Mouse (Mus musculus) hindbrain, embryonic 10.5 days (tissue): ENCODE measurements around the gene Slc11a2. TPM values are rescaled to one million over a fixed set of nuclear protein-coding genes. Genes with fewer than 3 reads are reported as not detected.
"Not testable (repeated sequence)": the region's sequence is repeated elsewhere in the genome, so short reads cannot be mapped to it uniquely, and the experiment has no call there.

Experiments used
- DNase-seq: peaks from one replicate; pipeline ENCODE4 v3.0.0-alpha.2; 2017; ENCODE audit warnings: low spot score
- H3K27ac ChIP-seq: fragments of 300-500 bp; sonication (generic); 2 replicates; pipeline ENCODE4 v1.5.1; 2016; ENCODE audit warnings: mild to moderate bottlenecking, moderate library complexity
- H3K27me3 ChIP-seq: fragments of 300-500 bp; sonication (generic); 2 replicates; pipeline ENCODE4 v1.6.1; 2016; ENCODE audit warnings: mild to moderate bottlenecking; ENCODE audit not compliant: poor library complexity, insufficient read depth, severe bottlenecking
- H3K36me3 ChIP-seq: fragments of 300-500 bp; sonication (generic); 2 replicates; pipeline ENCODE4 v1.6.1; 2016; ENCODE audit warnings: mild to moderate bottlenecking, moderate library complexity
- H3K4me1 ChIP-seq: fragments of 300-500 bp; sonication (generic); replicated peaks from 2 replicates; pipeline ENCODE4 v1.6.1; 2016; ENCODE audit warnings: mild to moderate bottlenecking
- H3K4me3 ChIP-seq: fragments of 300-500 bp; sonication (generic); 2 replicates; pipeline ENCODE4 v1.5.1; 2016; ENCODE audit warnings: mild to moderate bottlenecking, moderate library complexity
- H3K9me3 ChIP-seq: fragments of 300-500 bp; sonication (generic); 2 replicates; pipeline ENCODE4 v1.6.1; 2016; ENCODE audit warnings: mild to moderate bottlenecking, moderate library complexity
- WGBS: fragments of 180-500 bp; shearing (Covaris S2); methylation state at CpG from one replicate; pipeline ENCODE4 v1.1.7; 2016; 5-methylcytosine and 5-hydroxymethylcytosine counted together
- polyA plus RNA-seq: library from polyadenylated mRNA; unstranded; fragments of >200 nt; fragmentation: Nextera tagmentation; extraction: Ambion mirVana; gene quantifications from 2 replicates; pipeline ENCODE4 v1.2.1, GENCODE M21; 2016

The Slc11a2 gene
- polyA plus RNA-seq, 1 experiment from 2014 or later: 25.1 TPM

GRCm38 (mm10) chr15:100428296-100428905, 3.5 kb upstream of the Slc11a2 start:
- Histone ChIP-seq H3K27ac (no peak overlapping the region), H3K36me3 (no peaks in the 10 kb centered on the region), H3K27me3 (peaks cover 30% of the 10 kb centered on the region), H3K9me3 (no peaks in the 10 kb centered on the region), H3K4me3 (no peak overlapping the region), H3K4me1 (peaks cover 12% of the 10 kb centered on the region; the same call in 1 of the 2 replicates)
- 85% methylated on average over 13 of the region's 13 CpGs for WGBS
- DNase-seq: no peak

DNA sequence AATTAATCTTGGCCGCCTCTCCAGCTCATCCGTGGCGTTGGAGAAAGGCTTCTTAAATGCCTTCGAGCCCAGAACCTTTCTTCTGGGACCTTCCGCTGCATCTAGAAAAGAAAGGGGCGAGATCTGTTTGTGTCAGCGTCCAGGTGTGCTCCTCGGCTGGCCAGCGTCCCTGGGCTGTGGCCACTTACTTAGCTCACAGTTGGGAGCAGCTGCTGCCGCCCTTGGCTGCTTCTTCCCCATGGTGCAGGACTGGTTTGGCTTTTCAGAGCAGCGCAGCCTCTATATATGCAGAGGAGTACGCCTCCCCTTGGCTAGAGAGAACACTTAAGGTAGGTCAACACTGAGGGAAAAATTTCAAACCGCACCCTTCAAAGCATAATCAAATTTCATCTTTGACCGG, 956 bp downstream of the Slc11a2 start:
- WGBS: 5% methylated on average over 14 of the region's 14 CpGs
- peaks cover 32% of the 10 kb centered on the region for H3K27me3 ChIP-seq
- no peak overlapping the region for H3K27ac ChIP-seq
- peak; percentile 24 for DNase-seq
- peaks cover 48% of the 10 kb centered on the region for H3K4me1 ChIP-seq
- peak overlapping the region; percentile 90 for H3K4me3 ChIP-seq
- no peaks in the 10 kb centered on the region for H3K36me3 ChIP-seq
- no peaks in the 10 kb centered on the region for H3K9me3 ChIP-seq

GRCm38 (mm10) chr15:100422899-100423860, 1.7 kb downstream of the Slc11a2 start:
- Histone ChIP-seq H3K4me1 (peaks cover 49% of the 10 kb centered on the region), H3K27me3 (peaks cover 32% of the 10 kb centered on the region), H3K36me3 (no peaks in the 10 kb centered on the region), H3K9me3 (no peaks in the 10 kb centered on the region), H3K4me3 (peak overlapping the region; percentile 90), H3K27ac (peak overlapping the region; percentile 92)
- DNase-seq: peak; percentile 97
- WGBS: under 1% methylated on average over 65 of the region's 65 CpGs

- H3K4me1 ChIP-seq: peaks cover 51% of the 10 kb centered on the region
These were observed 2.4 kb downstream of the Slc11a2 start for GRCm38 (mm10) chr15:100422476-100422875.

GRCm38 (mm10) chr15:100421758-100422197, 3.1 kb downstream of the Slc11a2 start, which contains the start of gene Gm5475:
TSS of gene Gm5475 (plus strand) at chr15:100422147.
- Histone ChIP-seq H3K27ac (peak within 1 kb of the TSS; percentile 92), H3K27me3 (peaks cover 32% of the 10 kb centered on the region), H3K4me1 (peaks cover 51% of the 10 kb centered on the region), H3K4me3 (peak within 1 kb of the TSS; percentile 90)
- H3K9me3 ChIP-seq, DNase-seq, H3K36me3 ChIP-seq: not testable (repeated sequence)
- 35% methylated on average over 3 of the region's 3 CpGs for WGBS

More at GRCm38 (mm10) chr15:100422476-100422875, 2.4 kb downstream of the Slc11a2 start:
- Histone ChIP-seq H3K27me3 (peaks cover 32% of the 10 kb centered on the region), H3K4me3 (peak overlapping the region; percentile 90), H3K9me3 (no peaks in the 10 kb centered on the region), H3K27ac (peak overlapping the region; percentile 92), H3K36me3 (no peaks in the 10 kb centered on the region)
- WGBS: under 1% methylated on average over 44 of the region's 44 CpGs
- no peak for DNase-seq

DNA sequence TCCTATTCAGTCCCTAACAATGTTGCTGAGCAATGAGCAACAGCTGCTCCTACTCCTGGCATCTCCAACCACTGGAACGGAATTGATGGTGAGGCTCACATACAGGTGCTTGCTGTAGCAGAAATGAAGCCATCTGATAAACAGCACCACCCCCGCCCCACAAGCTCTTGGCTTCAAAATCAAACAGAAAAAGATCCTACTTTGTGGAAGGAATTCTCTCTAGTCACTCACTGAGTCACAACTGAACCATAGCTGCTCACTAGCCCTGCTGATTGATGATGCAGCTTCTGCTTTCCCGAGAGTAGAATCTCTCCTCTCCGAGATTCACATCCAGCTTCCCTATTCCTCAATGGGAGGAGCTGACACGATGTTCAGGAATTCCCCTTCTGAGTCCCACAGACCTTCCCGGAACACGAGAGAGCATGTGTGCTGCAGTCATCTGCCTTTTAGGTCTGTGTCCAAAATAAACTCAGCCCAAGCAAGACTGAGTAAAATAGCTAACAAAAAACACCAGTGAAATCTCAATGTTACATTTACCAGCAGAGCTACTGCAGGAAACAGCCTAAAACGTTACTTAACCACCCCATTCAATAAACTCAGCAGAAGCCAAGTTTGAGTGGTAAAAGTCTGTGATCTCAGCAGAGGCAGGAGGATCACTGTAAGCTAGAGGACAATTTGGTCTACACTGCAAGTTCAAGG, 3.7 kb downstream of the Slc11a2 start:
- H3K27ac ChIP-seq: no peak overlapping the region
- WGBS: 50% methylated on average over 8 of the region's 8 CpGs
- H3K4me1 ChIP-seq: peaks cover 51% of the 10 kb centered on the region
- no peak for DNase-seq
- H3K9me3 ChIP-seq: no peaks in the 10 kb centered on the region
- H3K27me3 ChIP-seq: peaks cover 31% of the 10 kb centered on the region
- peak overlapping the region; percentile 90 for H3K4me3 ChIP-seq
- no peaks in the 10 kb centered on the region for H3K36me3 ChIP-seq

DNA sequence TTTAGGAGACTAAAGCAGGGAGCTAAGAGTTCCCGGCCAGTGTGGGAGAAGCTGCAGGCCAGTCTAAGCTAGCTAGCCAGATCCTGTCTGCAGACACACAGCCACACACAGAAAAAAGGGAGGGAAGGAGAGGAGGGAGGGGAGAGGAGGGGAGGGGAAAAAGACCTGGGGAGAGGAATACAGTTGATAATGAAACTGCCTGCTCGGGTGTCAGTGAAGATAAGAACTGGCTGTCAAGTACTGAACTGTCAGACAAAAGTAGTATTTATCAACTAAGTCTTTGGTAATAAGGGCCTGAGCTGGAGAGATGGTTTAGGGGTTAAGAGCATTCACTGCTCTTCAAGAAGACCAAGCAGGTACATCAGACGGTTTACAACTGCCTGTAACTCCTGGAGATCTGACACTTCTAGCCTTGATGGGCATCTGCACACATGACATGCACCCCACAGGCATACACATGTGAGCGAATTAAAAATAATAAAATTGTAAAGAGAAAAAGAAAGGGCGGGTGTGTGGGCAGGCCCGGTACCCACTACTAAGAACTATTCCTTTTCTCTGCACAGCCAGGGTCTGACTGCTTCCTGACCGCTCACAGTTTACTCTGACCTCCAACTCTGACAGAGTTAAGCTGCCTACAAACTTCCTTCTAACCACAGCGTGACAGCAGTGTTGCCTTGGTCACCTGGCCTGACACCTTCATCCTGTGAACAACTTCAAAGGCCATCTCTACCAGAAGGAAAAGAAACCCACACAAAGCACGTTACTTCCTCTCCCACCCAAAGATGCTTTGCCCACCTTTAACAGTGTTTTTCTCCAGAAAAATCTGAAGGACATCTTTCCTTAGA, 4.7 kb downstream of the Slc11a2 start:
- Histone ChIP-seq H3K4me3 (no peak overlapping the region), H3K27me3 (peaks cover 20% of the 10 kb centered on the region), H3K36me3 (no peaks in the 10 kb centered on the region), H3K9me3 (no peaks in the 10 kb centered on the region), H3K4me1 (peaks cover 51% of the 10 kb centered on the region), H3K27ac (peak overlapping the region; percentile 73; the same call in 1 of the 2 replicates)
- 70% methylated on average over 9 of the region's 9 CpGs for WGBS
- DNase-seq: no peak

DNA sequence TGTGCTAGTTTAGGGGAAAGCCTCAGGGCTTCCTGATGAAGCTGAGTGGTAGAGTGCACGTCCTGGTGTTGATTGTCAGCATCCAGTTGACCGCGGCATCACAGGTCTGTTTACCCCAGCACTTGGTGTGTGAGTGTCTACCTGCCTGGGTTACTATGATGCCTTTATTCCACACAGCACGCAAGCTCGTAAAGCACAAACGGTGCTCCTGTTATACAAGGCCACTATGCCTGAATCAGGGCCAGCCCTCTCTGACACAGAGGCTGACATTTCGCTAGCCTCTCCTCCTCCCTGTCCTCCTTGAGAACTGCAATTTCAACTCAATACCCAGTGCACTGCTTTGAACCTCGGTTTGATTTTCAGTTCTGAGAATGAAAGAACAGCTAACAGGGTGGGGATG, 5.6 kb downstream of the Slc11a2 start:
- no peak overlapping the region for H3K4me3 ChIP-seq
- WGBS: 74% methylated on average over 8 of the region's 8 CpGs
- no peaks in the 10 kb centered on the region for H3K36me3 ChIP-seq
- peaks cover 12% of the 10 kb centered on the region for H3K27me3 ChIP-seq
- no peaks in the 10 kb centered on the region for H3K9me3 ChIP-seq
- H3K4me1 ChIP-seq: peaks cover 48% of the 10 kb centered on the region
- H3K27ac ChIP-seq: peak overlapping the region; percentile 73; the same call in 1 of the 2 replicates
- no peak for DNase-seq

GRCm38 (mm10) chr15:100417854-100418450, 6.9 kb downstream of the Slc11a2 start:
- WGBS: 93% methylated on average over 9 of the region's 9 CpGs
- H3K9me3 ChIP-seq: no peaks in the 10 kb centered on the region
- DNase-seq: no peak
- no peak overlapping the region for H3K27ac ChIP-seq
- peaks cover 40% of the 10 kb centered on the region for H3K4me1 ChIP-seq
- no peaks in the 10 kb centered on the region for H3K27me3 ChIP-seq
- H3K4me3 ChIP-seq: no peak overlapping the region
- H3K36me3 ChIP-seq: no peaks in the 10 kb centered on the region

- no peaks in the 10 kb centered on the region for H3K27me3 ChIP-seq
- peaks cover 16% of the 10 kb centered on the region for H3K36me3 ChIP-seq
- WGBS: 95% methylated on average over 8 of the region's 8 CpGs
- no peak overlapping the region for H3K4me3 ChIP-seq
- no peak for DNase-seq
- H3K9me3 ChIP-seq: no peaks in the 10 kb centered on the region
- peaks cover 24% of the 10 kb centered on the region for H3K4me1 ChIP-seq
- no peak overlapping the region for H3K27ac ChIP-seq
These were observed 9.2 kb downstream of the Slc11a2 start for GRCm38 (mm10) chr15:100415684-100416083.

- Histone ChIP-seq H3K4me1 (peaks cover 18% of the 10 kb centered on the region), H3K4me3 (no peak overlapping the region), H3K9me3 (no peaks in the 10 kb centered on the region), H3K36me3 (peaks cover 24% of the 10 kb centered on the region), H3K27ac (no peak overlapping the region), H3K27me3 (no peaks in the 10 kb centered on the region)
- no peak for DNase-seq
- 95% methylated on average over 13 of the region's 13 CpGs for WGBS
These were observed 9.9 kb downstream of the Slc11a2 start for GRCm38 (mm10) chr15:100414942-100415341.
